Mouse (Mus musculus): ENCODE measurements around the gene Lpp. TPM values are rescaled to one million over a fixed set of nuclear protein-coding genes. Genes with fewer than 3 reads are reported as not detected.

The Lpp gene
- total and polyA plus RNA-seq, 3 experiments = 0.64 to 1.2 (median 0.68) TPM

GRCm38 (mm10) chr16:24645906-24646603 is 252.7 kb downstream of the Lpp start:
- no peaks in the 10 kb centered on the region for H3K36me3 ChIP-seq (replicated peaks in 1 of 2; ENCODE audit: control insufficient read depth in 1 of 2, insufficient read depth in 1 of 2, low read length in 1 of 2)
- in situ Hi-C loops (cut with MboI; ENCODE audit: low pct_ligation_motif_present, low pct_unique_long_range_greater_than_20kb, low sequenced_read_pairs) (loop anchor here (25.0 kb wide), 1 partner anchor 659 kb away; the partner anchor contains the start of genes Bcl6 and Gm37419), dilution Hi-C loops (cut with MboI; ENCODE audit: extremely low pct_ligation_motif_present, extremely low pct_unique_long_range_greater_than_20kb, low sequenced_read_pairs) (no loop called here)
- no peaks in the 10 kb centered on the region for H3K9me3 ChIP-seq (replicated peaks; ENCODE audit: low read length)
- no peaks in the 10 kb centered on the region for H3K27me3 ChIP-seq (replicated peaks)
- H3K4me2 ChIP-seq (ENCODE audit: insufficient read depth, low read depth, poor library complexity, severe bottlenecking) = no peak overlapping the region
- H3K4me1 ChIP-seq (ENCODE audit: control insufficient read depth in 1 of 2, insufficient read depth in 2 of 2) = peaks cover 0 to 26% of the 10 kb centered on the region in 2 experiments; a peak in 2 of 4 replicates
- DNase-seq (ENCODE audit: extremely low read depth) = no peak
- no peak overlapping the region for H3K4me3 ChIP-seq (replicated peaks in 1 of 3; ENCODE audit: low read depth in 2 of 3, low read length in 2 of 3, poor library complexity in 1 of 3)
- no peak overlapping the region for H3K27ac ChIP-seq (ENCODE audit: insufficient read depth, low read depth)
- no peaks in the 10 kb centered on the region for H3K79me2 ChIP-seq (replicated peaks; ENCODE audit: control insufficient read depth, extremely low read depth, insufficient read depth, poor library complexity, severe bottlenecking)
- no peak for TF ChIP-seq BHLHE40 (IDR thresholded peaks at IDR 0.05; ENCODE audit: low read depth, low read length)
- TF ChIP-seq CHD2 (IDR thresholded peaks at IDR 0.05; ENCODE audit: low read length) = no peak
- no peak for TF ChIP-seq TBP (conservative IDR thresholded peaks at IDR 0.05; ENCODE audit: low read depth, low read length)
- TF ChIP-seq MAFK (IDR thresholded peaks at IDR 0.05; ENCODE audit: insufficient replicate concordance, low read length) = no peak
- no peak overlapping the region for H3K9ac ChIP-seq (ENCODE audit: insufficient read depth, low read depth)

DNA sequence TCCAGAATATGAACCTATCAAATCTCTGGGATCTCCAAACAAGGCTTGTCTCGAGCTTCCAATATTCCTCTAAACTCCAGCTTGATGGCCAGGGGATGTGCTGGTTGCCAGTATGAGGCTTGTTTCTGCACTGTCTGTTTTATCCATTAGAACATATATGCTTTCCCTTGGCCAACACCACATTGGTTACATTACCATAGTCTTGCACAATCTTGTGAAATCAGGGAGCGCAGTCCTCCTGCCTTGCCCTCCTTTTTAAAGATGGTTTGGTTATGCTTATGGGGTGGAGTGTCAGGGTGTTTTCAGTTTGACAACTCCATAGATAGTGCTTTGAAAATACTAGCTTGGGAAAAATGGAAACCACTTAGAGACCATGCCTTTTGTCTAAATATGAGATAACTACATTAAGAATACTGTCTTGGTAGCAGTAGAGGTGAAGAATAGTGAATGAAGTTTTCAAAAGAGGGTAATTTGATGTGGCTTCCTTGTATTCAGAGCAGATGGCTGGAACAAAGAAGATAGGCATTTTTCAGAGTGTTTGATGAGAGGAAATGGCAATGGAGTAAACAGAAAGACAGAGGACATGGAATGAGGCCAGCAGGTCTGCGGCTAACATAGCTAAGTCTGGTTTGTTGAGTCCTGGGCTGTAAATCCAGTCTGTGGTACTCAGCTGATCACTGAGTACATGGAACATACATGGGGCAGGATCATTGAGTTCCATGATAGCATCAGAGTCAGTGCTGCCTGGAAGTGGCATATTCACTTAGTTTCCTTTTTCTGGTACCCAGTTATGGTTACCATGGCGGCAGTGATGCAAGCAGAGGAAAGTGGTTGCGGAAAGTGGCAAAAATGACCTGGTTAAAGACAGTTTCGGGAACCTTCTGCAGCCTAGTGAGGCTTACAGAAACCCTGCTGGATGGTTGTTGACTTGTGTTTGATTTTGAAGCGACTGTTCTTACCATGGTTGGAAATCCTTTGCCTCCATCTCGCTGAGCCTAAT is 258.6 kb downstream of the Lpp start:
- in situ Hi-C loops (cut with MboI; ENCODE audit: low pct_ligation_motif_present, low pct_unique_long_range_greater_than_20kb, low sequenced_read_pairs) (no loop called here), dilution Hi-C loops (cut with MboI; ENCODE audit: extremely low pct_ligation_motif_present, extremely low pct_unique_long_range_greater_than_20kb, low sequenced_read_pairs) (no loop called here)
- DNase-seq (ENCODE audit: extremely low read depth) = no peak
- Histone ChIP-seq H3K9me3 (replicated peaks; ENCODE audit: low read length) (no peaks in the 10 kb centered on the region), H3K27me3 (replicated peaks) (no peaks in the 10 kb centered on the region), H3K4me3 (replicated peaks in 1 of 3; ENCODE audit: low read depth in 2 of 3, low read length in 2 of 3, poor library complexity in 1 of 3) (no peak overlapping the region), H3K36me3 (replicated peaks in 1 of 2; ENCODE audit: control insufficient read depth in 1 of 2, insufficient read depth in 1 of 2, low read length in 1 of 2) (no peaks in the 10 kb centered on the region), H3K9ac (ENCODE audit: insufficient read depth, low read depth) (no peak overlapping the region), H3K4me1 (ENCODE audit: control insufficient read depth in 1 of 2, insufficient read depth in 2 of 2) (peaks cover 0 to 4% of the 10 kb centered on the region in 2 experiments; a peak in 1 of 4 replicates), H3K27ac (ENCODE audit: insufficient read depth, low read depth) (no peak overlapping the region), H3K4me2 (ENCODE audit: insufficient read depth, low read depth, poor library complexity, severe bottlenecking) (no peak overlapping the region), H3K79me2 (replicated peaks; ENCODE audit: control insufficient read depth, extremely low read depth, insufficient read depth, poor library complexity, severe bottlenecking) (no peaks in the 10 kb centered on the region)
- TF ChIP-seq E2F4 (IDR thresholded peaks at IDR 0.05; ENCODE audit: insufficient replicate concordance, low read depth, low read length) (no peak), ELF1 (IDR thresholded peaks at IDR 0.05; ENCODE audit: low read depth, low read length) (no peak), MEF2A (IDR thresholded peaks at IDR 0.05; ENCODE audit: borderline replicate concordance, low read depth, low read length) (no peak), EP300 (IDR thresholded peaks at IDR 0.05; ENCODE audit: low read length) (no peak), MXI1 (IDR thresholded peaks at IDR 0.05; ENCODE audit: low read depth, low read length) (no peak), USF1 (IDR thresholded peaks at IDR 0.05; ENCODE audit: low read depth, low read length) (no peak), ETS1 (conservative IDR thresholded peaks at IDR 0.05; ENCODE audit: low read depth, low read length) (no peak), SMC3 (IDR thresholded peaks at IDR 0.05; ENCODE audit: low read depth, low read length) (no peak), SIN3A (IDR thresholded peaks at IDR 0.05; ENCODE audit: low read length) (no peak), ZNF384 (IDR thresholded peaks at IDR 0.05; ENCODE audit: low read depth, low read length) (no peak), RCOR1 (conservative IDR thresholded peaks at IDR 0.05; ENCODE audit: low read depth, low read length) (no peak)

Measured in CH12.LX (cell line).